Mouse (Mus musculus): ENCODE data around the gene Cd2bp2. TPM values are rescaled to one million over a fixed set of nuclear protein-coding genes. Genes with fewer than 3 reads are reported as not detected.
A peak's percentile ranks its signal among the peaks of the same experiment; 100 is the strongest.

The Cd2bp2 gene
- polyA plus RNA-seq, 1 experiment from 2014 or later: 42.1 TPM

DNA sequence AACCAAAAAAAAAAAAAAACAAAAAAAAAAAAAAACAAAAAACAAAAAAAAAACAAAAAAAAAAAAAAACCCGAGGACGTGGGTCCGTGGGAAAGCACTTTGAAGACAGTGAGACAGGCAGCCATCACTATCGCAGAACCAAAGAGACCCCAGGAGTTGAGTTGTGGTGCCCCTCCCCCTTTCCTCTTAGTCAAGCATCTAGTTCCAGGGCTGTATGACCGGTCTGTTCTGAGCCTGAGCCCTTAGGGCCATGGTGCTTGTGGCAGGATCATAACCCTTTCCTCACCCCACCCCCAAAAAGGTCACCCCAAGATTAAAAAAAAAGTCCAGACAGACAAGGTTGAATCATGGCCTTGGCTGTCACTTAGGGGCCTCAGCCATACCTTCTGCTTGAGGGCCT lies 20.5 kb upstream of the Cd2bp2 start:
- 81% methylated on average over 5 of the region's 5 CpGs for WGBS
- Histone ChIP-seq H3K27me3 (replicated peaks) (0 out of 2 replicates have a peak, but pooled peaks cover 6% of the 10 kb centered on the region), H3K4me3 (no peak overlapping the region), H3K4me1 (peaks cover 54% of the 10 kb centered on the region), H3K27ac (replicated peaks) (peak overlapping the region; percentile 84; the same call in 1 of the 2 replicates), H3K4me2 (no peak overlapping the region), H3K9me3 (no peaks in the 10 kb centered on the region), H3K9ac (no peak overlapping the region), H3K36me3 (no peaks in the 10 kb centered on the region)
- ATAC-seq (ENCODE audit: extremely low read depth, insufficient number of reproducible peaks, low FRiP score, low TSS enrichment): no peak

DNA sequence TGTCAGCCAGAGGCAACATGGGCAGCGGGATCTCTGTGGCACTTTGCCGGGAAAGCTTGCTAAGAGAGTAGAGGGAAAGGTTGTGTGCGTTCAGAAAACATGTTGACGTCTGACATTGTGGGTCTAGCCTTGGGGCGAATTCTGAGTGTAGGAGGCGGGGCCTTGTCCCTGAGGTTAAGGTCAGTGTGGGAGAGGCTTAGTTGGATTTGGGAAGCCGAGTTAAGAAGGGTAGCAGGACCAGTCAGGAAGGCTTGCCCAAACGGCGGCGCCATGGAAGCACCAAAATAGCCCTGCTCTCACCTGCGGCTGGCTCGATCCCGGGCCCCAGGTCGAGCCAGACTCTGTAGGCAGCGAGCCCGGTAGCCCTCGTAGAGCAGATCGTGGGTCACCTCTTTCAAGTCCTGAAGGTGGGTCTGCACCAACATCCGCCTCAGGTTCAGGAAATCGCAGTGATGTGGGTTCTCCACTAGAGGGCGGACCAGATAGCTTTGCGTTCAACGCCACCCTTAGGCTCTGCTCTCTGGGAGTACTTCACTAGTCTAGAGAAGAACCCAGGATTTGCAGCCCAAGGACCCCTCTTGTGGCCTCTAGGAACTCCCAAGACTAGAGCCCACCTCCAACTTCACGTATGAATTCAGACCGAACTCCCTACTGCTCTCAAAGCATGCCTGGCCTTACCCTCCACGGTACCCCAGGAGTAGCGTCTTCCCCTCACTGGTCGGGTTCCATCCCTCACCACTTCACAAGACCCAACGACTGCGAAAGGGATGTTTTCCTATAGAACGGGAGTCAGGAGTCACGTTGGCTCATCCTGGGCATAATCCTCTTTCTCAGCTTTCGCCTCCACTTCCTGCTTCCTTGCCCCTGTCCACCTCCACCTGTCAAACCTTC lies 19.4 kb upstream of the Cd2bp2 start:
- Histone ChIP-seq H3K9ac (peak overlapping the region; percentile 82), H3K4me1 (peaks cover 60% of the 10 kb centered on the region), H3K9me3 (no peaks in the 10 kb centered on the region), H3K4me2 (peak overlapping the region; percentile 73), H3K36me3 (no peaks in the 10 kb centered on the region), H3K27me3 (replicated peaks) (0 out of 2 replicates have a peak, but pooled peaks cover 6% of the 10 kb centered on the region), H3K27ac (replicated peaks) (peak overlapping the region; percentile 24), H3K4me3 (peak overlapping the region; percentile 53)
- ATAC-seq (ENCODE audit: extremely low read depth, insufficient number of reproducible peaks, low FRiP score, low TSS enrichment): no peak
- 21% methylated on average over 33 of the region's 33 CpGs for WGBS

DNA sequence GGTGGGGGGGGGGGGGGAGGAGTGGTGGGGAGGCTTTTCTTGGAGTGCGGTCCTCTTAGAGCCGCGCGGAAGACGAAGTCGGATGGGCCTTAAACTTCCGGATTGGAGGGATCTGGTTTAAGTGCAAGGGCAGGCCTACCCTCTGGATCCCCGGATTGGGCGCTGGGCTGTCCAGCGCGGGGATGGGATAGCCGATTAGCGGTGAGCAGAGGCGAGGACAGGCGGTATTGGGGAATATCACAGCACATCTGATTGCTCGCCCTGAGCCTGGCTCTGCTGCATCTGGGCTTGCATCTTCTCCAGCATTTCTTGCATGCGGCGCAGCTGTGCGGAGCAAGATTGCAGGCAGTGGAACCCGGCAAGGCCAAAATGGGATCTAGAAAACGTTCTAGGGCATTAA lies 18.7 kb upstream of the Cd2bp2 start:
- Histone ChIP-seq H3K36me3 (no peaks in the 10 kb centered on the region), H3K9me3 (no peaks in the 10 kb centered on the region), H3K4me3 (peak overlapping the region; percentile 53), H3K27ac (replicated peaks) (peak overlapping the region; percentile 24), H3K9ac (peak overlapping the region; percentile 82), H3K4me2 (peak overlapping the region; percentile 73), H3K27me3 (replicated peaks) (0 out of 2 replicates have a peak, but pooled peaks cover 6% of the 10 kb centered on the region), H3K4me1 (peaks cover 65% of the 10 kb centered on the region)
- ATAC-seq (ENCODE audit: extremely low read depth, insufficient number of reproducible peaks, low FRiP score, low TSS enrichment): no peak
- WGBS: 32% methylated on average over 21 of the region's 21 CpGs

DNA sequence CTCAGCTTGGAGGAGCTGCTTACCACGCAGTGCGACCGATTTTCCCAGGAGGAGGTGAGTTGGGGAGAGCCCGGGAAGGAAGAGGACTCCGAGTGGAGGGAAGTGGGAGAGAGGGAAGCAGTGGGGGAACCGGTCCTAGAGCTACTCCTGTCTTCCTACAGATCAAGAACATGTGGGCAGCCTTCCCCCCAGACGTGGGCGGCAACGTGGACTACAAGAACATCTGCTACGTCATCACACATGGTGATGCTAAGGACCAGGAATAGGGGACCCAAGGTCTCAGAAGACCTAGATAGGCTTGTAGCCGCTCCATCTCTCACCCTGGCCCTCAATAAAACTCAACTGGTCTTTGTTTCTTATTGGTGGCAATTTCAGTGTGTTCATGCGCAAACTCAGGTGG lies 18.1 kb upstream of the Cd2bp2 start:
- no peak overlapping the region for H3K27ac ChIP-seq (replicated peaks)
- no peak for ATAC-seq (ENCODE audit: extremely low read depth, insufficient number of reproducible peaks, low FRiP score, low TSS enrichment)
- H3K4me1 ChIP-seq: peaks cover 69% of the 10 kb centered on the region
- H3K36me3 ChIP-seq: no peaks in the 10 kb centered on the region
- peak overlapping the region; percentile 73 for H3K4me2 ChIP-seq
- H3K9ac ChIP-seq: peak overlapping the region; percentile 82
- WGBS: 53% methylated on average over 12 of the region's 12 CpGs
- H3K27me3 ChIP-seq (replicated peaks): 0 out of 2 replicates have a peak, but pooled peaks cover 6% of the 10 kb centered on the region
- H3K9me3 ChIP-seq: no peaks in the 10 kb centered on the region
- peak overlapping the region; percentile 53; the same call in 1 of the 2 replicates for H3K4me3 ChIP-seq

DNA sequence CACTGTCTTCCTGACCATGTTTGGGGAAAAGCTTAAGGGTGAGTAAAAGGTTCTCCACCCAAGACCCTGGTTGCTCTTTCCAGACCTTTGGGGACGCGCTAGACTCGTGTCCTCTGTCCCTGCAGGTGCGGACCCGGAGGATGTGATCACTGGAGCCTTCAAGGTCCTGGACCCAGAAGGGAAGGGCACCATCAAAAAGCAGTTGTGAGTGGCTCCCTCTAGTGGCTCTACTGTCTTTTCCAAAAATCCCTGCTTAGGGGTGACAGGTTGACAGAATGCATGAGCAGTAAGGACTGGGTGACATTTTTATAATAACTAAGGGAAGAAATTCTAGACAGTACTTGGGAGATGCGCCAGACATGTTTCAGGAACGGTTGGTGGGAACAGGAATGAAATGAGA lies 17.6 kb upstream of the Cd2bp2 start:
- Histone ChIP-seq H3K4me1 (peaks cover 66% of the 10 kb centered on the region), H3K27ac (replicated peaks) (no peak overlapping the region), H3K4me3 (no peak overlapping the region), H3K9me3 (no peaks in the 10 kb centered on the region), H3K4me2 (no peak overlapping the region), H3K36me3 (no peaks in the 10 kb centered on the region), H3K27me3 (replicated peaks) (0 out of 2 replicates have a peak, but pooled peaks cover 6% of the 10 kb centered on the region), H3K9ac (no peak overlapping the region)
- no peak for ATAC-seq (ENCODE audit: extremely low read depth, insufficient number of reproducible peaks, low FRiP score, low TSS enrichment)
- 37% methylated on average over 7 of the region's 7 CpGs for WGBS

DNA sequence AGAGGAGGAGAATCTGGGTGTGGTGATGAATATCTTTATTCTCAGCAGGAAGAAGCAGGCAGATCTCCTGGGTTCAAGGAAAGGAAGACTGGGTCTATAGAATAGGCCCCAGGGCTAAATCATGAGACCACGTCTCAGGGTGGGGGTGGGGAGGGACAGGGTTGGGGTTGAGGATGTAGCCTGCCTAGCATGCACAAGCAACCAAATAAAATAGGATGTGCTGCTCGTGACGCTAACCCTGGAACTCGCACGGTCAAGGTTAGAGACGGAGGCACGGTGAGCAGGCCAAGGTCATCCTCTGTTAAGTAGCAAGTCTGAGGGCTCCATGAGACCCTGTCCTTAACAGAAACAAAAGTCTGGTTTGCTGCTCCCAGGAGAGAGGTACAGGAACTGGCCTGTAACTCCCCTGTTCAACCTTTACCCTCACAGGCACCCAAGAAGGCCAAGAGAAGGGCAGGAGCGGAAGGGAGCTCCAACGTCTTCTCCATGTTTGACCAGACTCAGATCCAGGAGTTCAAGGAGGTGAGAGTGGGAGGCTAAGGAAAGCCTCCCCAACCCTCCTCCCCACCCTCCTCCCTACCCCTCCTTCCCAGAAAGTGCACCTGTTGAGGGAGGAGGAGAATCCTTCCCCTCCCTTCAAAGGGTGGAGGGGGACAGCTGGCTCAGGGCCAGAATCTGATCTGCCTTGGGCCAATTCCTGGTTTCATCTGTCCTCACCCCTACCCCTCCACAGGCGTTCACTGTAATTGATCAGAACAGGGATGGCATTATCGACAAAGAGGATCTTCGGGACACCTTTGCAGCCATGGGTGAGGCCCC lies 16.8 kb upstream of the Cd2bp2 start:
- H3K9me3 ChIP-seq: no peaks in the 10 kb centered on the region
- 0 out of 2 replicates have a peak, but pooled peaks cover 6% of the 10 kb centered on the region for H3K27me3 ChIP-seq (replicated peaks)
- no peak overlapping the region for H3K9ac ChIP-seq
- H3K4me1 ChIP-seq: peaks cover 57% of the 10 kb centered on the region
- no peak overlapping the region for H3K4me2 ChIP-seq
- no peak overlapping the region for H3K4me3 ChIP-seq
- H3K27ac ChIP-seq (replicated peaks): no peak overlapping the region
- H3K36me3 ChIP-seq: no peaks in the 10 kb centered on the region
- no peak for ATAC-seq (ENCODE audit: extremely low read depth, insufficient number of reproducible peaks, low FRiP score, low TSS enrichment)
- WGBS: 84% methylated on average over 12 of the region's 12 CpGs

DNA sequence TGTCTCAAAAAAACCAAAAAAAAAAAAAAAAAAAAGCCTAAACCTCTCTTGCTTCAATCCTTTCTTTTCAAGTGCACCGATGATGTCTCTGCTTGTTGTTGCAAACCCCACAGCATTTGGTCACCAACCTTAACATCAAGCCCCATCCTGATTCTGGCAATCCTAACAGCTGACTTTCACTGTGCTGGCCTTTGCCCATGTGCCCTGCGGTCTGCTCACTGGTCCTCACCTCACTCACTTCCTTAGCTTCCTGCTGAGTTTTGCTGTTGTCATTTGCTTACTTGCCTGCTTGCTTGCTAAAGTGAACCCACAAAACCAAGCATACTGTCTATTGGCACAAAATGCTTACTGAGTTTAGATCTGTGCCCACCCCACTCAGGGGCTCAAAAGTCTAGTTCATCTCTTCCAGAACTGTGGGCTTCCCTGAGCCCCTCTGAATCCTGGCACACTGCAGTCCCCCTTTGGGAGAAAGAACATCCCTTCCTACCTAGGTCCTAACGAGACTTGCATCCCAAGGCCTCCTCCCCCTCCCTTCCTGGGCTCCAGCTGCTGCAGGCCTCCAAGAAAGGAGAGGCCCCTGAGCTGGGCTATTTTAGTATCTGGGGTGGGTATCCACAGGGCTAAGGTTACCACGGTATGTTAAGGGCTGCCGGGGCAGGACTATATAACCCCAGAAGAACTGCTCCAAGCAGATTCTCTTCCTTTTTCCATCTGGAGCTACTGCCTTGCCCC lies 15.3 kb upstream of the Cd2bp2 start:
- no peak overlapping the region for H3K4me2 ChIP-seq
- H3K4me1 ChIP-seq: peaks cover 55% of the 10 kb centered on the region
- no peak for ATAC-seq (ENCODE audit: extremely low read depth, insufficient number of reproducible peaks, low FRiP score, low TSS enrichment)
- peak overlapping the region; percentile 58 for H3K9ac ChIP-seq
- 0 out of 2 replicates have a peak, but pooled peaks cover 6% of the 10 kb centered on the region for H3K27me3 ChIP-seq (replicated peaks)
- H3K27ac ChIP-seq (replicated peaks): peak overlapping the region; percentile 24; the same call in 1 of the 2 replicates
- H3K9me3 ChIP-seq: no peaks in the 10 kb centered on the region
- 57% methylated on average over 5 of the region's 5 CpGs for WGBS
- no peak overlapping the region for H3K4me3 ChIP-seq
- H3K36me3 ChIP-seq: no peaks in the 10 kb centered on the region

DNA sequence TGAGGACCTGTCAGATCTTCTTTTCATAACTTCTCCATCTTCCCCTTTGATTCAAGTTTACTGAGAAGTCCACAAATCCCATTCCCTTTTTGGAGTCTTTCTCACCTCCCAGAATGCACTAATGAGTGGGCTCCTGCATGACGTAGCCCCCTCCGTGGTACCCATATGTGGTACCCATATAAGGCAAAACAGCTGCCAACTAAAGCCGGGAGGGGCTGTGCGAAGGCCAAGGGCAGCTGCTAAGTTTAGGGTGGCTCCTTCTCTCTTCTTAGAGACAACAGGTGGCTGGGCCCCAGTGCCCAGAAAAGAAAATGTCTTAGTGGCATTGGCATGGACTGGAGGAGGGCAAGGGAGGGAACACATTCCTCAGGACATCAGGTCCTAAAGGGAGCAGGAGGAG lies 14.4 kb upstream of the Cd2bp2 start:
- H3K27me3 ChIP-seq (replicated peaks): 0 out of 2 replicates have a peak, but pooled peaks cover 6% of the 10 kb centered on the region
- H3K9me3 ChIP-seq: no peaks in the 10 kb centered on the region
- peaks cover 55% of the 10 kb centered on the region for H3K4me1 ChIP-seq
- peak overlapping the region; percentile 11; the same call in 1 of the 2 replicates for H3K9ac ChIP-seq
- H3K36me3 ChIP-seq: peaks cover 2% of the 10 kb centered on the region
- WGBS: 88% methylated on average over 4 of the region's 4 CpGs
- H3K27ac ChIP-seq (replicated peaks): no peak overlapping the region
- no peak overlapping the region for H3K4me3 ChIP-seq
- ATAC-seq (ENCODE audit: extremely low read depth, insufficient number of reproducible peaks, low FRiP score, low TSS enrichment): no peak
- no peak overlapping the region for H3K4me2 ChIP-seq

DNA sequence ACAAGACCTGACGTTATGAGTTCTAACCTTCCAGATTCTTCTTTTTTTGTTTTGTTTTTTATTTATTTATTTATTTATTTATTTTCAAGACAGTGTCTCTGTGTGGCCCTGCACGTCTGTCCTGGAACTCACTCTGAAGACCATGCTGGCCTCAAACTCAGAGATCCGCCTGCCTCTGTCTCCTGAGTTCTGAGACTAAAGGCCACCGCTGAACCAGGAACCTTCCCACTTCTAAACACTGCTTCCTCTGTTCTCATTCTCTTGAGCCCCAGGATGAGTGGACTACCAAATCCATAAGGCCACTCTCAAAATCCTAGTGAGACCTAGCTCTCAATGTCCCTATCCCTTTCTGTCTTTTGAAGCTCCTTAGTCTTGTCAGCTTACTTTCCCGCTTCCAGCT lies 14.0 kb upstream of the Cd2bp2 start:
- Histone ChIP-seq H3K4me2 (peak overlapping the region; percentile 98), H3K9ac (peak overlapping the region; percentile 71), H3K27me3 (replicated peaks) (0 out of 2 replicates have a peak, but pooled peaks cover 6% of the 10 kb centered on the region), H3K27ac (replicated peaks) (peak overlapping the region; percentile 94), H3K4me3 (peak overlapping the region; percentile 97), H3K4me1 (peaks cover 55% of the 10 kb centered on the region), H3K9me3 (no peaks in the 10 kb centered on the region), H3K36me3 (peaks cover 6% of the 10 kb centered on the region)
- WGBS: 76% methylated on average over 5 of the region's 5 CpGs
- no peak for ATAC-seq (ENCODE audit: extremely low read depth, insufficient number of reproducible peaks, low FRiP score, low TSS enrichment)

DNA sequence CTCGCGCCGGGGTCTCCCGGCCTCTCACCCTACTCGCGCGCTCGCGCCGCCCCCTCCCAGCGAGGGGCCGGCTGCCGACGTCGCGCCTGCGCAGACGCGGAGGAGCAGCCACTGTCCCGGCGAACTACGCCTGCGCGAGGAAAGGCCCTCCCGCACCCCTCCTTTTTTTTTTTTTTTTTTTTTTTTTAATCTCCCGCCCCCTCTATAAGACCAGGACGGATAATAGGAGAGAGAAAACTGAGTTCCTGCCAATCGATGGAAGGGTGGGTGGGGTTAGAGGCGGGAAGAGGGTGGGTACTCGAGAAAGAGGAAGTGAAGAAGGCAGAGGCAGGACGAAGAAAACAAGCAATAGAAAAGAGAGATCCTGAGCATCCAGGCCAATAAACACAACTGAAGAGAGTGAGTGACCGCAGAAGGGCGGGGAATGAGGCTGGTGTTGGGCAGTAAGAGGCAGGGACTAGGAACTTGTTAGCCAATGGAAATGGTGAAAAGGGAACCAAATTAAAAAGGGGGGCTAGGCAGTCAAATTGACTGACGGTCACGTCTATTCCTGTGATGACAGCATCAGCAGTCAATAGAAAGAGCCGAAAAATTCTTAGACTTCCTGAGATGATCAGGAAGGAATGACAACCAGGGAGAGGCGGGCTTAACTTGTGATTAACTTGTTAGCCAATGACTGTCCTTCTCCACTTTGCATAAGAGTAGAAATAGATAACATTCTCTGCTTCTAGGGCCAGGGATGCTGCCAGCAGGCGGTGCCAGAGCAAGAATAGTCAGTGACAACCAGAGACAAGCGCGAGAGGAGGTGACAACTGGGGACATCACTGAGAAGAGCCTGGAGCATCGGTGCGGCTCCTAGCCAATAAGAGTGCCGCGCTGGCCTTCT lies 12.9 kb upstream of the Cd2bp2 start, which contains the start of gene Mylpf:
Mylpf (plus strand) TSS at position 338 of the 886 bp plus-strand sequence.
- Histone ChIP-seq H3K27me3 (replicated peaks) (0 out of 2 replicates have a peak, but pooled peaks cover under 1% of the 10 kb centered on the region), H3K27ac (replicated peaks) (peak within 1 kb of the TSS; percentile 94), H3K9ac (peak within 1 kb of the TSS; percentile 97), H3K9me3 (no peaks in the 10 kb centered on the region), H3K4me1 (peaks cover 51% of the 10 kb centered on the region), H3K4me2 (peak within 1 kb of the TSS; percentile 98), H3K4me3 (peak within 1 kb of the TSS; percentile 97), H3K36me3 (peaks cover 15% of the 10 kb centered on the region)
- ATAC-seq (ENCODE audit: extremely low read depth, insufficient number of reproducible peaks, low FRiP score, low TSS enrichment): peak; percentile 81
- under 1% methylated on average over 23 of the region's 44 CpGs for WGBS

All from heart, embryonic 13.5 days (tissue).